Mouse (Mus musculus) spleen, adult 2 months (tissue): Measurements from ENCODE around the gene Pramef8.

Experiments
- CTCF ChIP-seq: fragments of 200-500 bp; IDR thresholded peaks from 2 replicates; pipeline ENCODE4 v1.5.1; 2011; ENCODE audit warnings: mild to moderate bottlenecking, inconsistent platforms; ENCODE audit not compliant: insufficient read depth, insufficient read length, insufficient replicate concordance; ENCODE audit errors: extremely low read depth
- POLR2A ChIP-seq: fragments of 200-500 bp; IDR thresholded peaks from 2 replicates; pipeline ENCODE4 v1.6.1; 2011; ENCODE audit warnings: low read depth, low read length, inconsistent platforms

GRCm38 (mm10) chr4:143380716-143381004, 31.6 kb upstream of the Pramef8 start:
- TF ChIP-seq CTCF (no peak), POLR2A (no peak)
